Mouse (Mus musculus) activated CD4-positive, CD25-positive, alpha-beta regulatory T cell (primary cell): ENCODE results near the gene Gm4907. TPM values are rescaled to one million over a fixed set of nuclear protein-coding genes. Genes with fewer than 3 reads are reported as not detected.

ENCODE experiments used
- polyA plus RNA-seq, 2 experiments: library from polyadenylated mRNA; unstranded; fragments of 100-300 nt; shearing (Covaris generic); gene quantifications; one replicate each; pipeline ENCODE4 v1.2.1; 2017

Gene Gm4907
- not detected for polyA plus RNA-seq

DNA sequence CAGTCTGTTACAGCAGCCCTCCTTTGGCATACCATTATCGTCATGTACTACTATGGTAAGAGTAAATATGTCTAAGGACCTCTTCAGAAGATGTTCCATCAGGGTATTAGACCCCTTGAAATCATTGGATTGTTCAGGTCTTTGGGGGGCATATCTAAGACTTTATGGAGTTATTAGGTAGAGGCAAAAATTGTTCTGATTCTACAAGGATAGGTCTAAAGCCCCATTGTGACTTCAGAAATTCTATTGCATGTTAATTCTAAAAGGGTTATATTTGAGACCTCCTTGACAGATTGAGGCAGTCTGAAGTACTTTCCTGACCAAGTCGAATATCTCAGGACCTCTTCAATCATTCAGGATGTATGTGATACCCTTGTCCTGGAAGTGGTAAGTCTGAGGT, at the start of gene Gm4907:
Gene Gm4907, plus strand, starts transcription at position 301 of the 400 bp plus-strand sequence.

Other genes starting within 250 kb of the Gm4907 start
- 10 to 100 TPM; 31.0 to 34.5 TPM for gene Wdr44, start 189.5 kb upstream of the Gm4907 start, polyA plus RNA-seq
- gene Gm4985, start 76.4 kb downstream of the Gm4907 start, polyA plus RNA-seq, result not detected